Mouse (Mus musculus) testis, adult 10 weeks (tissue): ENCODE measurements around the gene Riok1. TPM values are rescaled to one million over a fixed set of nuclear protein-coding genes. Genes with fewer than 3 reads are reported as not detected.

Source experiments
- polyA plus RNA-seq: library from polyadenylated mRNA; stranded (reverse); fragments of 350-450 nt; fragmentation: Illumina TruSeq; extraction: RNeasy Lipid Tissue Mini Kit (QIAGEN cat#74804); gene quantifications from one replicate; pipeline ENCODE4 v1.2.3, GENCODE M21; 2014; ENCODE audit warnings: low read depth, low replicate concordance

The Riok1 gene
- 44.2 TPM for polyA plus RNA-seq

DNA sequence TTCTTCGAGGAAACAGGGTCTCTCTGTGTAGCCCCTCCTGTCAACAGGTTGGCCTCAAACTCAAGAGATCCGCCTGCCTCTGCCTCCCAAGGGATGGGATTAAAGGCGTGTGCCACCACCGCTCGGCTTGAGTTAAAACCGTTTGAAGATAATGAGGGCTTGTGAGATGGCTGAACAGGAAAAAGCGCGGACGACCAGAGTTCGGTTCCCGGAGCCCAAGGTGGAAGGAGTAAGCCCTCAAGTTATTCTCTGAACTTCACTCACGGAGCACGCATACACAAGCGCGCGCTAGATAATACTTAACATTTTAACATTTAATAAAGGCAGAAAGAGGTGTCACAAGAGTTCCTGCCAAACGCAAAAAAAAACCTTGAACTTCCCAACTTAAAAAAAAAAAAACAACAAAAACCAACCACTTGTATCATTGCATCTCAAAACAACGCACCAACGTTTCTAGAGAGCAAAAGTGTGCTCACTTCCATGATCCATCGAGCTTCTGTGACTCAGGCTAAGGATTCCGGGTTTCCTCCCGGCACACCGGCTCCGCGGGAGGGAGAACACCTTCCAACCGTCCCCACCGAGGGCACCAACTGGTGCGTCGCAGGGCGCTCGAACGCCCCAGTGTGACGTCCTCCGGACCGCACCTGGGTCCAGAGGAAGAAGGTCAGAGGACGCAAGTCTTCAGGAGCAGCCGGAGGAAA lies at the start of gene Riok1:
Riok1 (plus strand) TSS at position 653 of the 701 bp plus-strand sequence.

GRCm38 (mm10) chr13:37993704-37994404 lies 42.9 kb upstream of the Riok1 start, which contains the start of gene Ssr1:
Ssr1 (minus strand) TSS chr13:37994217.

GRCm38 (mm10) chr13:38037044-38037687 lies 371 bp downstream of the Riok1 start, which contains the start of gene Cage1:
Cage1 (minus strand) TSS chr13:38037069.

Other genes starting within 250 kb of the Riok1 start
- gene Ssr1, start 42.8 kb upstream of the Riok1 start, polyA plus RNA-seq: 197 TPM
- gene Cage1, start 74 bp downstream of the Riok1 start, polyA plus RNA-seq: 507 TPM
- gene Dsp, start 114.3 kb downstream of the Riok1 start, polyA plus RNA-seq: 0.52 TPM
- gene Snrnp48, start 167.9 kb downstream of the Riok1 start, polyA plus RNA-seq: 24.7 TPM